Mouse (Mus musculus) liver, embryonic 13.5 days (tissue): Measurements from ENCODE around the gene Rimbp3. TPM values are rescaled to one million over a fixed set of nuclear protein-coding genes. Genes with fewer than 3 reads are reported as not detected.

Experiments used
- ATAC-seq: fragments of 200-750 bp; cut with Nextera tagmentation; 2 replicates; pipeline ENCODE4 v1.8.0; 2017; ENCODE audit warnings: low read depth, mild to moderate bottlenecking, moderate number of reproducible peaks, moderate library complexity
- DNase-seq: peaks from one replicate; pipeline ENCODE4 v3.0.0; 2022
- H3K27ac ChIP-seq: fragments of 300-500 bp; sonication (generic); 2 replicates; pipeline ENCODE4 v1.5.1; 2015; ENCODE audit warnings: moderate library complexity, mild to moderate bottlenecking, inconsistent platforms
- H3K27me3 ChIP-seq: fragments of 300-500 bp; sonication (generic); 2 replicates; pipeline ENCODE4 v1.6.1; 2015; ENCODE audit warnings: mild to moderate bottlenecking, inconsistent platforms
- H3K36me3 ChIP-seq: fragments of 300-500 bp; sonication (generic); 2 replicates; pipeline ENCODE4 v1.6.1; 2015; ENCODE audit warnings: mild to moderate bottlenecking, inconsistent platforms
- H3K4me1 ChIP-seq: fragments of 300-500 bp; sonication (generic); replicated peaks from 2 replicates; pipeline ENCODE4 v1.6.1; 2015; ENCODE audit warnings: inconsistent platforms
- H3K4me2 ChIP-seq: fragments of 300-500 bp; sonication (generic); 2 replicates; pipeline ENCODE4 v1.6.1; 2015; ENCODE audit warnings: inconsistent platforms, mild to moderate bottlenecking, moderate library complexity
- H3K4me3 ChIP-seq: fragments of 300-500 bp; sonication (generic); replicated peaks from 2 replicates; pipeline ENCODE4 v1.5.1; 2015; ENCODE audit warnings: mild to moderate bottlenecking, inconsistent platforms
- H3K9ac ChIP-seq: fragments of 300-500 bp; sonication (generic); 2 replicates; pipeline ENCODE4 v1.6.1; 2015; ENCODE audit warnings: mild to moderate bottlenecking, inconsistent platforms
- H3K9me3 ChIP-seq: fragments of 300-500 bp; sonication (generic); replicated peaks from 2 replicates; pipeline ENCODE4 v1.6.1; 2016; ENCODE audit warnings: inconsistent platforms
- WGBS: fragments of 180-500 bp; shearing (Covaris S2); methylation state at CpG from one replicate; pipeline ENCODE4 v1.1.7; 2015; ENCODE audit not compliant: insufficient replicate concordance; 5-methylcytosine and 5-hydroxymethylcytosine counted together
- polyA plus RNA-seq: library from polyadenylated mRNA; unstranded; fragments of >200 nt; fragmentation: Nextera tagmentation; extraction: Ambion mirVana; gene quantifications from 2 replicates; pipeline ENCODE4 v1.2.1, GENCODE M21; 2015

The Rimbp3 gene
- polyA plus RNA-seq, 1 experiment from 2014 or later, result 0.14 TPM

DNA sequence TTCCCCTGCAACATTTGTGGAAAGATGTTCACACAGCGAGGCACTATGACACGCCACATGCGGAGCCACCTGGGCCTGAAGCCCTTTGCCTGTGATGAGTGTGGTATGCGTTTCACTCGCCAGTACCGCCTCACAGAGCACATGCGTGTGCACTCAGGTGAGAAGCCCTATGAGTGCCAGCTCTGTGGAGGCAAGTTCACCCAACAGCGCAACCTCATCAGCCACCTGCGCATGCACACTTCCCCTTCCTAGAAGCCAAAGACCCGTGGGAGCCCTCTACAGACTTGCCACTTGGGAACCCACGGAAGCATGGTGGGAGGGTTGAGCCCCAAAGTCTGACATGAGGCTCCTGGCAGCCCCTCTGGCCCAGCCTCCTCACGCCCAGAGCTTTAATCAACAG, 50.5 kb downstream of the Rimbp3 start:
- Histone ChIP-seq H3K4me2 (no peak overlapping the region), H3K9ac (no peak overlapping the region), H3K36me3 (peaks cover 50% of the 10 kb centered on the region), H3K27ac (no peak overlapping the region), H3K9me3 (no peaks in the 10 kb centered on the region), H3K4me3 (no peak overlapping the region), H3K4me1 (peaks cover 21% of the 10 kb centered on the region), H3K27me3 (no peaks in the 10 kb centered on the region)
- WGBS, result 86% methylated on average over 12 of the region's 12 CpGs
- no peak for DNase-seq
- ATAC-seq, result no peak

DNA sequence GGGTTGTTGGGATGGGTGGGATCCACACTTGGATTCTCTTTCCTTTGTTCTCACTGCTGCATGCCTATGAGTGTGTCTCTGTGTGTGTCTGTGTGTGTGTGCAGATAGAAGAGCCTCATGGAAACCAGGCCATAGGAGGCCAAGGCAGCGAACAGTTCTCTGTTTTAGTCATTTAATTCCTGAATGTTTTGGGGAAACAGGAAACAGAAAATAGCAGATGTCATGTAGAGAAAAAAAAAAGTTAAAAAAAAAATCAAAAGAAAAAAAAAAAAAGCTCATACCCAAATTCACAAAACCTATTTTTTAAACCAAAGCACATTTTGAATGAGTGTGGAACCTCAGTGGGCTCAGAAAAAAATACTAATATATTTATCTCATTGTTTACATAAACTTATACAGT, 52.9 kb downstream of the Rimbp3 start:
- Histone ChIP-seq H3K4me1 (peaks cover 7% of the 10 kb centered on the region), H3K36me3 (peaks cover 45% of the 10 kb centered on the region), H3K9me3 (no peaks in the 10 kb centered on the region), H3K27ac (no peak overlapping the region), H3K4me3 (no peak overlapping the region), H3K27me3 (no peaks in the 10 kb centered on the region), H3K9ac (no peak overlapping the region), H3K4me2 (no peak overlapping the region)
- no peak for ATAC-seq
- no peak for DNase-seq
- 72% methylated on average over 1 of the region's 1 CpGs for WGBS

Other genes with a start within 250 kb of the Rimbp3 start
- 93.7 and 102 TPM in 2 replicates for gene Mapk1, start 225.2 kb upstream of the Rimbp3 start, polyA plus RNA-seq
- 1.4 and 1.6 TPM in 2 replicates for gene Ypel1, start 138.9 kb upstream of the Rimbp3 start, polyA plus RNA-seq
- 57.4 and 64.3 TPM in 2 replicates for gene Ppil2, start 97.3 kb upstream of the Rimbp3 start, polyA plus RNA-seq
- gene 2610318N02Rik, start 83.4 kb upstream of the Rimbp3 start, polyA plus RNA-seq, result 28.3 and 28.9 TPM in 2 replicates
- gene Sdf2l1, start 76.2 kb upstream of the Rimbp3 start, polyA plus RNA-seq, result 75.6 and 77.1 TPM in 2 replicates
- gene Ydjc, start 64.0 kb upstream of the Rimbp3 start, polyA plus RNA-seq, result 15.7 and 15.8 TPM in 2 replicates
- 0.62 and 0.81 TPM in 2 replicates for gene Ccdc116, start 61.4 kb upstream of the Rimbp3 start, polyA plus RNA-seq
- 247 and 282 TPM in 2 replicates for gene Ube2l3, start 6.0 kb upstream of the Rimbp3 start, polyA plus RNA-seq
- 2.9 and 3.2 TPM in 2 replicates for gene Hic2, start 25.0 kb downstream of the Rimbp3 start, polyA plus RNA-seq
- 2.8 and 3.2 TPM in 2 replicates for gene Tmem191c, start 67.5 kb downstream of the Rimbp3 start, polyA plus RNA-seq
- gene Serpind1, start 122.8 kb downstream of the Rimbp3 start, polyA plus RNA-seq, result 124 and 143 TPM in 2 replicates
- gene Snap29, start 197.4 kb downstream of the Rimbp3 start, polyA plus RNA-seq, result 8.8 and 10.7 TPM in 2 replicates
- 12.9 and 15.1 TPM in 2 replicates for gene Pi4ka, start 197.7 kb downstream of the Rimbp3 start, polyA plus RNA-seq
- 30.8 and 35.8 TPM in 2 replicates for gene Crkl, start 243.4 kb downstream of the Rimbp3 start, polyA plus RNA-seq